Comparison of ENCODE assay signal across 8 mouse cellular contexts in the genomic region with DNA sequence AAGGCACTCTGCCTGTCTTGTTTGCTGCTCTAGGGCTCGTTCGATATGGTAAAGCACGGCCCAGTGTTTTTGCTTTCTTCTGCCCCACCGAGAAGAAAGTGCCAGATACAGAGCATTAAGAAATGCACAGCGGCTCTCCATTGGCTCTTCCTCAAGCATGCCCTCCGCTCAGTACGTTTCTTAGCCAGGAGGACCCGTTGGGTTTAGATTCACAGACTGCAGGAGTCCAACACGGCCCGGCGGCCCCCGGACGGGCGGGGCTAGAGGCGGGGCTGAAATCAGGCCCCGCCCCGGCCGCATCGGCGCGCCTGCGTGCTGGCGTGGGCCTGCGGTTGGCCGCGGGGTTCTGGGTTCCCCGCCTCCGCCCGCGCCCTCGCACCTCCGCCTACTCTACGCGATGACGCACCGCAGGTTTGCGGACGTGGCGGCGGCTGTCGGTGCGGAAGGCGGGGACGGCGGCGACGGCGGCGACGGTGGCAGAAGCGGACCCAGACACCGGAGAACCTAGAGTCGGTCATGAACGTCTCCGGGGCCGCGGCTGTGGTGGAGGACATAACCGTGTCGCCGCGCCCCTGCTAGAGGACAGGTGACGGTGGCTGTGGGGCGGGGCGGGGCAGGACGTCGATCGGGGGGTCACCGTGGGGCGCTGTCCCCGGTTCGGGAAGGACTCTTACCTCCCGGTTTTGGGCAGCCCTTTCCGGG. TPM values are rescaled to one million over a fixed set of nuclear protein-coding genes. Genes with fewer than 3 reads are reported as not detected.
A peak's percentile ranks its signal among the peaks of the same experiment; 100 is the strongest.
DNase-seq lines count a peak whose midpoint lies in the region; ATAC-seq and TF ChIP-seq lines count a peak whose summit lies in the region.

A gene (plus strand): TSS at position 313 of the 702 bp plus-strand sequence.

- whole genome bisulfite sequencing in hindbrain, postnatal 0 days: under 1% methylated on average over 72 of the region's 73 CpGs

- intact Hi-C loops in gastrocnemius, adult 2 months (cut with DNase I): loop anchor here (2.0 to 5.0 kb wide), 4 partner anchors 55 to 775 kb away; a partner anchor contains a TSS
- intact Hi-C loops in left cerebral cortex, adult 2 months (cut with DNase I): loop anchor here (2.0 to 10.0 kb wide), 3 partner anchors 51 to 773 kb away; a partner anchor contains a TSS

- no peaks in the 10 kb centered on the region for H3K36me3 ChIP-seq in hindbrain, postnatal 0 days (ENCODE audit: insufficient read depth, low read length)

- H3K27me3 ChIP-seq in hindbrain, postnatal 0 days (ENCODE audit: insufficient read depth, low read length): no peaks in the 10 kb centered on the region

- ATAC-seq in hindbrain, postnatal 0 days: peak; percentile 100
- peak; percentile 91 for ATAC-seq in megakaryocyte, adult 5-6 weeks (ENCODE audit: poor library complexity, severe bottlenecking)

- peak within 1 kb of the TSS; percentile 84 for H3K4me3 ChIP-seq in gastrocnemius, adult 2 months
- H3K4me3 ChIP-seq in hindbrain, postnatal 0 days (ENCODE audit: low read length): peak within 1 kb of the TSS; percentile 91
- H3K4me3 ChIP-seq in left cerebral cortex, adult 2 months: peak within 1 kb of the TSS; percentile 90

- H3K4me1 ChIP-seq in hindbrain, postnatal 0 days (ENCODE audit: insufficient read depth, low read length): no peaks in the 10 kb centered on the region; the same call in 1 of the 2 replicates

- peak; percentile 75 for DNase-seq in WW6 (ENCODE audit: low read depth, low spot score)
- peak; percentile 77 to 94 for DNase-seq in cerebellum, postnatal 4 days (ENCODE audit: low spot score in 2 of 2)
- peak; percentile 96 for DNase-seq in gastrocnemius, adult 2 months
- peak; percentile 96 for DNase-seq in hindbrain, postnatal 0 days (ENCODE audit: low spot score)
- peak; percentile 94 to 96 for DNase-seq in left cerebral cortex, adult 2 months (ENCODE audit: extremely low spot score in 1 of 2, low spot score in 2 of 2)
- peak; percentile 91 to 95 for DNase-seq in right cerebral cortex, adult 2 months (ENCODE audit: low spot score in 2 of 2)
- DNase-seq in urinary bladder, postnatal 14 days (ENCODE audit: low spot score): peak; percentile 94

- peak; percentile 17; the same call in 1 of the 2 replicates for TF ChIP-seq CTCF in gastrocnemius, adult 2 months (IDR thresholded peaks at IDR 0.05)
- no peak for TF ChIP-seq CTCF in hindbrain, postnatal 0 days (IDR thresholded peaks at IDR 0.05; ENCODE audit: low read depth)
- no peak; the same call in 1 of the 2 replicates for TF ChIP-seq CTCF in left cerebral cortex, adult 2 months (IDR thresholded peaks at IDR 0.05)

- no peaks in the 10 kb centered on the region for H3K9me3 ChIP-seq in hindbrain, postnatal 0 days (ENCODE audit: low read length)

- peak within 1 kb of the TSS; percentile 99 for H3K27ac ChIP-seq in gastrocnemius, adult 2 months
- H3K27ac ChIP-seq in hindbrain, postnatal 0 days: peak within 1 kb of the TSS; percentile 91
- peak within 1 kb of the TSS; percentile 97 for H3K27ac ChIP-seq in left cerebral cortex, adult 2 months

- H3K4me2 ChIP-seq in hindbrain, postnatal 0 days (ENCODE audit: low read depth, low read length): peak within 1 kb of the TSS; percentile 89

- H3K9ac ChIP-seq in hindbrain, postnatal 0 days (replicated peaks; ENCODE audit: low read length): peak within 1 kb of the TSS; percentile 85

RNA-seq across cellular contexts. Expression of the gene that starts here (rescaled TPM):
- total RNA-seq in gastrocnemius, adult 2 months (2021): 1 to 10 TPM; 7.9 to 9.2 TPM
- total RNA-seq in hindbrain, postnatal 0 days (2014; rRNA removed): 12.8 and 48.7 TPM in 2 replicates
- 10.3 and 12.5 TPM in 2 replicates for polyA plus RNA-seq in hindbrain, postnatal 0 days (2015; fragmentation: Nextera tagmentation; extraction: Ambion mirVana)
- total RNA-seq in left cerebral cortex, adult 2 months (2021): 10 to 100 TPM; 12.1 TPM
- total RNA-seq in megakaryocyte, adult 5-6 weeks (2015): 34.2 and 44.9 TPM in 2 replicates
- total RNA-seq in megakaryocyte, adult 5-6 weeks (2017): 20.7 and 37.0 TPM in 2 replicates

Comparison
In these comparisons a context has a peak if more than half of its experiments do, and no peak if none do; other contexts are left out.
1. Peak in every context shown above with its lines: DNase-seq, ATAC-seq, H3K4me3 ChIP-seq and H3K27ac ChIP-seq.